Mouse (Mus musculus): ENCODE results near the gene Prrg3.

DNA sequence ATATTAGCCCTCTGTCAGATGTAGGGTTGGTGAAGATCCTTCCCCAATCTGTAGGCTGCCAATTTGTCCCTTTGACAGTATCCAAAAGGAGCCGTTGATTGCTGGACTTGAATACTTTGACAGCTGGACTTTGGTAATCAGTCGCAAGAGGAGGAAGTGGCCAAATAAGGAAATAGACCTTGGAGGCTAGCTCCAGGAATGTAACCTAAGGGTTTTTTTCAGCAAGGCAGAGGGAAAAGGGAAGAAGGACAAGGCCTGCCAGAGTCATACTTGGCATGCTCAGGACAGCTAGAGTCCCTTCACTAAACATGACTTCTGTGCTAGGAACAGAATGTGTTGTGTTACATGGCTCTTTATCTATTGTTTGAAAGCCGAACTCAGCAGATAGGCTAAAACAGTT lies 18.0 kb downstream of the Prrg3 start:
- TF ChIP-seq POLR2A (IDR thresholded peaks at IDR 0.05; ENCODE audit: control insufficient read depth, extremely low read depth, insufficient read depth, low read length, poor library complexity) (no peak), CTCF (IDR thresholded peaks at IDR 0.05; ENCODE audit: borderline replicate concordance, control insufficient read depth, extremely low read depth, insufficient read depth, low read length, poor library complexity) (no peak)
